Mouse (Mus musculus): ENCODE measurements at regions not wholly inside any gene's neighbourhood (a gene's known extent, or its start where the extent isn't known, plus 50 kb on each side); places are given as distances from the start of the nearest gene placed in this dataset.

- Histone ChIP-seq H3K4me3 (ENCODE audit: control insufficient read depth in 1 of 2, insufficient read depth in 1 of 2, low read depth in 2 of 2, low read length in 2 of 2) (no peak overlapping the region), H3K9ac (ENCODE audit: control insufficient read depth, low read depth, low read length, poor library complexity, severe bottlenecking) (no peak overlapping the region), H3K36me3 (ENCODE audit: control insufficient read depth in 1 of 2, insufficient read depth in 2 of 2, low read length in 2 of 2) (peaks cover 0 to 34% of the 10 kb centered on the region in 2 experiments; a peak in 3 of 4 replicates), H3K4me1 (ENCODE audit: control insufficient read depth in 1 of 2, insufficient read depth in 2 of 2, low read length in 2 of 2) (no peaks in the 10 kb centered on the region), H3K27ac (ENCODE audit: control insufficient read depth, low read depth, low read length) (no peak overlapping the region), H3K27me3 (ENCODE audit: control insufficient read depth in 1 of 2, insufficient read depth in 2 of 2, low read length in 2 of 2) (no peaks in the 10 kb centered on the region), H3K9me3 (replicated peaks; ENCODE audit: insufficient read depth, low read length) (no peaks in the 10 kb centered on the region), H3K79me2 (ENCODE audit: control insufficient read depth, insufficient read depth, low read length, poor library complexity) (peaks cover 2% of the 10 kb centered on the region; the same call in 1 of the 2 replicates)
- no peak for DNase-seq (ENCODE audit: low read depth, low spot score)
- TF ChIP-seq UBTF (IDR thresholded peaks at IDR 0.05; ENCODE audit: borderline replicate concordance, insufficient read depth, low read depth, low read length) (no peak), TCF12 (IDR thresholded peaks at IDR 0.05; ENCODE audit: low read depth, low read length) (no peak), ZNF384 (IDR thresholded peaks at IDR 0.05; ENCODE audit: low read depth, low read length) (no peak), E2F4 (IDR thresholded peaks at IDR 0.05; ENCODE audit: borderline replicate concordance, low read depth, low read length) (no peak), TAL1 (IDR thresholded peaks at IDR 0.05; ENCODE audit: low read length) (no peak), USF2 (IDR thresholded peaks at IDR 0.05; ENCODE audit: borderline replicate concordance in 1 of 2, insufficient read depth in 1 of 2, low read depth in 1 of 2, low read length in 2 of 2) (no peak), SIN3A (IDR thresholded peaks at IDR 0.05; ENCODE audit: low read length) (no peak), TBP (IDR thresholded peaks at IDR 0.05; ENCODE audit: low read depth, low read length) (no peak), USF1 (IDR thresholded peaks at IDR 0.05; ENCODE audit: low read depth, low read length) (no peak), MAFK (IDR thresholded peaks at IDR 0.05; ENCODE audit: borderline replicate concordance, low read depth, low read length) (no peak), RCOR1 (IDR thresholded peaks at IDR 0.05; ENCODE audit: low read depth, low read length) (no peak)
Measured at GRCm38 (mm10) chr15:62180718-62181117, 1257.9 kb upstream of the A1bg start.

DNA sequence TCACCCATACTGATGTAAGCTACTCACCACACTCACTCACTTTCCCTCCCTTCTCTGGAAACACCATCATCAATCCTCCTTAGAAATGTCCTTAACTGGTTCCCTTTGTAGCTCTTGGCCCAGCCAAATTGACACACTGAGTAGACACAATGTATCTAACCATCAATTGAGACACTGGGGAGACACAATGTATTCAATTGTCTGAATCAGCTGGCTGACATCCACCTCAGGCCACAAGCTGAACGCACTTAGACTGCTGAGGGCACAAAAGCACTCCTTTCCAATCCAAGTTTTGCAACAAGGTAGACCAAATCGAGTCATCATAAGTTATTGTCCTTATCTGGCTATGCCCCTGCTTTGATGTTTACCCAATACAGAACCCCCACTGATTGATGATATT lies 1257.0 kb upstream of the A1bg start:
- TF ChIP-seq SMC3 (IDR thresholded peaks at IDR 0.05; ENCODE audit: low read depth, low read length) (no peak), ETS1 (IDR thresholded peaks at IDR 0.05; ENCODE audit: low read depth, low read length) (no peak), UBTF (IDR thresholded peaks at IDR 0.05; ENCODE audit: borderline replicate concordance, insufficient read depth, low read depth, low read length) (no peak), GATA1 (IDR thresholded peaks at IDR 0.05; ENCODE audit: low read depth, low read length) (no peak), ZKSCAN1 (IDR thresholded peaks at IDR 0.05; ENCODE audit: low read depth, low read length) (no peak), MAX (IDR thresholded peaks at IDR 0.05; ENCODE audit: low read length) (no peak), MYB (IDR thresholded peaks at IDR 0.05; ENCODE audit: low read depth, low read length) (no peak), USF1 (IDR thresholded peaks at IDR 0.05; ENCODE audit: low read depth, low read length) (no peak), CHD1 (IDR thresholded peaks at IDR 0.05; ENCODE audit: low read depth, low read length) (no peak), E2F4 (IDR thresholded peaks at IDR 0.05; ENCODE audit: borderline replicate concordance, low read depth, low read length) (no peak), JUND (IDR thresholded peaks at IDR 0.05; ENCODE audit: low read depth, low read length) (no peak), BHLHE40 (IDR thresholded peaks at IDR 0.05; ENCODE audit: borderline replicate concordance, low read depth, low read length) (no peak), CTCF (IDR thresholded peaks at IDR 0.05 in 2 of 3, conservative IDR thresholded peaks at IDR 0.05 in 1 of 3; ENCODE audit: control insufficient read depth in 1 of 3, insufficient read depth in 1 of 3, low read depth in 2 of 3, low read length in 3 of 3, poor library complexity in 1 of 3, severe bottlenecking in 1 of 3) (no peak), USF2 (IDR thresholded peaks at IDR 0.05; ENCODE audit: borderline replicate concordance in 1 of 2, insufficient read depth in 1 of 2, low read depth in 1 of 2, low read length in 2 of 2) (no peak), MYC (IDR thresholded peaks at IDR 0.05; ENCODE audit: low read depth, low read length) (no peak), SIN3A (IDR thresholded peaks at IDR 0.05; ENCODE audit: low read length) (no peak), TCF12 (IDR thresholded peaks at IDR 0.05; ENCODE audit: low read depth, low read length) (no peak)
- Histone ChIP-seq H3K36me3 (ENCODE audit: control insufficient read depth in 1 of 2, insufficient read depth in 2 of 2, low read length in 2 of 2) (peaks cover 0 to 35% of the 10 kb centered on the region in 2 experiments; a peak in 3 of 4 replicates), H3K4me1 (ENCODE audit: control insufficient read depth in 1 of 2, insufficient read depth in 2 of 2, low read length in 2 of 2) (no peaks in the 10 kb centered on the region)

More for the DNA sequence above, 1257.0 kb upstream of the A1bg start:
- Histone ChIP-seq H3K4me3 (ENCODE audit: control insufficient read depth in 1 of 2, insufficient read depth in 1 of 2, low read depth in 2 of 2, low read length in 2 of 2) (no peak overlapping the region), H3K9me3 (replicated peaks; ENCODE audit: insufficient read depth, low read length) (no peaks in the 10 kb centered on the region), H3K79me2 (ENCODE audit: control insufficient read depth, insufficient read depth, low read length, poor library complexity) (peaks cover 2% of the 10 kb centered on the region; the same call in 1 of the 2 replicates), H3K27ac (ENCODE audit: control insufficient read depth, low read depth, low read length) (no peak overlapping the region), H3K27me3 (ENCODE audit: control insufficient read depth in 1 of 2, insufficient read depth in 2 of 2, low read length in 2 of 2) (no peaks in the 10 kb centered on the region), H3K9ac (ENCODE audit: control insufficient read depth, low read depth, low read length, poor library complexity, severe bottlenecking) (no peak overlapping the region)
- no peak for DNase-seq (ENCODE audit: low read depth, low spot score)
